Mouse (Mus musculus): Measurements from ENCODE around the gene Vps4a. TPM values are rescaled to one million over a fixed set of nuclear protein-coding genes. Genes with fewer than 3 reads are reported as not detected.
"Not testable (repeated sequence)": the region's sequence is repeated elsewhere in the genome, so short reads cannot be mapped to it uniquely, and the experiment has no call there.

Gene Vps4a
- polyA plus RNA-seq, 1 experiment from 2014 or later: 41.4 TPM

DNA sequence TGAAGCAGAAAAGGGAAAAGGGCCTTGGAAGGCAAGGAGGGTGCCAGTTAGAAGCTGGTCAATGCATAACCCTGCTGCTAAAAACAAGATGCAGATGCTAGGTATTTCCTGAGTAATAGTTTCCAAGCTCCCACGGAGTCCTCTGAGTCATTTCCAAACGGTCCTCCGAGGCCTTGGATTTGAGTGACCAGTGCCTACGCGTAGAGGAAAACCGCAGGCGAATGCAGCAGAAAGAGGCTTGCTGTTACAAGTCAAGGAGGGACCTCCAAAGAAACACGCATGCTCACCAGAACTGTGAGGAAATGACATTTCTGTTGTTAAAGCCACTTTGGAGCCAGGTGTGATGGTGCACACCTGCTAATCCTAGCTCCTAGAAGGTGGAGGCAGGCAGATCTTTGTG is 7.5 kb upstream of the Vps4a start:
- Histone ChIP-seq H3K36me3 (ENCODE audit: control insufficient read depth, insufficient read depth, low read length) (no peaks in the 10 kb centered on the region), H3K9ac (ENCODE audit: low read length) (no peak overlapping the region), H3K4me1 (replicated peaks; ENCODE audit: control insufficient read depth, insufficient read depth) (no peaks in the 10 kb centered on the region), H3K4me3 (ENCODE audit: low read depth, low read length) (no peak overlapping the region), H3K27ac (replicated peaks) (0 out of 2 replicates have a peak overlapping the region, but pooled peaks have one; percentile 6), H3K9me3 (ENCODE audit: control insufficient read depth, low read length) (no peaks in the 10 kb centered on the region), H3K27me3 (ENCODE audit: control insufficient read depth, insufficient read depth, low read length) (no peaks in the 10 kb centered on the region), H3K4me2 (replicated peaks; ENCODE audit: low read depth) (no peak overlapping the region)
- ATAC-seq (ENCODE audit: low FRiP score, low TSS enrichment) (no peak), DNase-seq (ENCODE audit: low spot score) (no peak)
- no peak for TF ChIP-seq CTCF (IDR thresholded peaks at IDR 0.05; ENCODE audit: low read depth)
- TF ChIP-seq EP300 (optimal IDR thresholded peaks at IDR 0.05): no peak
- 93% methylated on average over 8 of the region's 8 CpGs for WGBS

DNA sequence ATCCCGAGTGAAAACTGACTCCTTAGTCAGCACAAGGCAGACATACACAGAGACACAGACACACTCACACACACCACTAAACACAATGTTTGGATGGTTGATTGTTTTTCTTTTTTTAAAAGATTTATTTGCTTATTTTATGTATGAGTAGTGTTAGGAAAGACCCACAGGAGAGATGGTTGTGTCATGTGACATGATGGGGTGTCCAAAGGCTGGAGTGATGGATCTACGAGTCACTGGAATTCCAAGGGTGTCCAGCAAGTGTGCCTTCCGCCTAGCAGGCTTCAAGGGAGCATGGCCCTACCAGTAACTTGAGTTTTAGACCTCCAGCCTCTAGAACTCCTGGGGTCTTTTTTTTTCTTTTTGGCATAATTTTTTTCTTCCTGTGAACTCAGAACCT is 1.7 kb upstream of the Vps4a start:
- WGBS: 68% methylated on average over 3 of the region's 3 CpGs
- DNase-seq (ENCODE audit: low spot score): no peak

DNA sequence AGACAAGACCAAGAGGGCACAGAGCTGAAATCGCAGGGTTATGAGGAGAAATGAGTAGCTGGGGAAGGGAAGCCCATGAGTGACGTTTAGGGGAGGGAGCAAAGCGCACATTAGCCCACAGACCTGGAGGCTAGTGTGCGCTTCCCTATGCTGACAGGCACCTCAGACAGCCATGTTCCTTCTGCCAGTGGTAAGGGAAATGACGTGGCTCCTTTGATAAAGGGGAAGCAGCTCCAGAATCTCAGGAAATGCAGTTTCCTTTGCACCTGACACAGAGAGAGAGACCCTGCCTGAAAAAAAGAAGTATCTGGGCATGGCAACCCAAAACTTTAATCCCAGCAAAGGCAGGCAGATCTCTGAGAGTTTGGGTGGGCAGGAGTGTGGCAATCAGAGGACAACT is 964 bp upstream of the Vps4a start:
- WGBS: 64% methylated on average over 5 of the region's 5 CpGs
- H3K9me3 ChIP-seq (ENCODE audit: control insufficient read depth, low read length): no peaks in the 10 kb centered on the region

More for the DNA sequence above, 1.7 kb upstream of the Vps4a start:
- no peak overlapping the region for H3K4me3 ChIP-seq (ENCODE audit: low read depth, low read length)
- no peak overlapping the region for H3K9ac ChIP-seq (ENCODE audit: low read length)
- 0 out of 2 replicates have a peak, but pooled peaks cover 2% of the 10 kb centered on the region for H3K4me1 ChIP-seq (replicated peaks; ENCODE audit: control insufficient read depth, insufficient read depth)
- ATAC-seq (ENCODE audit: low FRiP score, low TSS enrichment): no peak
- no peaks in the 10 kb centered on the region for H3K36me3 ChIP-seq (ENCODE audit: control insufficient read depth, insufficient read depth, low read length)
- no peak for TF ChIP-seq EP300 (optimal IDR thresholded peaks at IDR 0.05)
- TF ChIP-seq CTCF (IDR thresholded peaks at IDR 0.05; ENCODE audit: low read depth): no peak
- H3K9me3 ChIP-seq (ENCODE audit: control insufficient read depth, low read length): no peaks in the 10 kb centered on the region
- H3K27ac ChIP-seq (replicated peaks): no peak overlapping the region
- H3K27me3 ChIP-seq (ENCODE audit: control insufficient read depth, insufficient read depth, low read length): no peaks in the 10 kb centered on the region
- H3K4me2 ChIP-seq (replicated peaks; ENCODE audit: low read depth): no peak overlapping the region

DNA sequence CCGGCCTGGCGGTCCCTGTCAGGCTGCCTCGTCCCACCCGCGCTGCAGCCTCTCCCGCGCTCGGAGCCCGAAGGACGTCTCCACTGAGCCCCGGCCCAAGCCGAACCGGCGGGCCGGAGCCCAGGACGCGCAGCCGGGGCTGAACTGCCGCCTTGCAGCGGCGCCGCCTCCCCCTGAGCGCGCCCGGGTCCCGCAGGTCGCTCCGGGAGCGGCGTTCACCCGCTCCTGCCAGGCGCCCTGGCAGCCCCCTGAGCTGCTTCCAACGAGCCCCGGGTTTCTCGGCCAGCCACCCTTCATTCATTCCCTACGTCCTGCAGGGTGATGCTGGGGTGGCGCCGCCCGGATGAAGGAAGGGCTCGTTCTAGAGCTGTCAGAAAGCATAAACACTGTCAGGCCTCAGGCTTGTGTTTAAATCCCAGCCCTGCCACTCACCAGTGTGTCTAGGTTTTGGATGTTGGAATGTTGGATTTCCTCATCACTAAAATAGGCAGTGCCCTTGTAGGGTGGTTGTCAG is 612 bp downstream of the Vps4a start:
- peak overlapping the region; percentile 95 for H3K9ac ChIP-seq (ENCODE audit: low read length)
- no peaks in the 10 kb centered on the region for H3K27me3 ChIP-seq (ENCODE audit: control insufficient read depth, insufficient read depth, low read length)
- H3K9me3 ChIP-seq (ENCODE audit: control insufficient read depth, low read length): no peaks in the 10 kb centered on the region
- H3K27ac ChIP-seq (replicated peaks): peak overlapping the region; percentile 86
- ATAC-seq (ENCODE audit: low FRiP score, low TSS enrichment) (no peak), DNase-seq (ENCODE audit: low spot score) (no peak)
- peak overlapping the region; percentile 90 for H3K4me2 ChIP-seq (replicated peaks; ENCODE audit: low read depth)
- H3K4me3 ChIP-seq (ENCODE audit: low read depth, low read length): peak overlapping the region; percentile 94
- under 1% methylated on average over 39 of the region's 40 CpGs for WGBS
- TF ChIP-seq EP300 (optimal IDR thresholded peaks at IDR 0.05) (no peak), CTCF (IDR thresholded peaks at IDR 0.05; ENCODE audit: low read depth) (no peak)
- H3K4me1 ChIP-seq (replicated peaks; ENCODE audit: control insufficient read depth, insufficient read depth): 0 out of 2 replicates have a peak, but pooled peaks cover 2% of the 10 kb centered on the region
- 0 out of 2 replicates have a peak, but pooled peaks cover 2% of the 10 kb centered on the region for H3K36me3 ChIP-seq (ENCODE audit: control insufficient read depth, insufficient read depth, low read length)

More for the DNA sequence above, 964 bp upstream of the Vps4a start:
- Histone ChIP-seq H3K27ac (replicated peaks) (0 out of 2 replicates have a peak overlapping the region, but pooled peaks have one; percentile 20), H3K4me2 (replicated peaks; ENCODE audit: low read depth) (no peak overlapping the region), H3K36me3 (ENCODE audit: control insufficient read depth, insufficient read depth, low read length) (no peaks in the 10 kb centered on the region), H3K27me3 (ENCODE audit: control insufficient read depth, insufficient read depth, low read length) (no peaks in the 10 kb centered on the region), H3K4me3 (ENCODE audit: low read depth, low read length) (no peak overlapping the region), H3K4me1 (replicated peaks; ENCODE audit: control insufficient read depth, insufficient read depth) (0 out of 2 replicates have a peak, but pooled peaks cover 2% of the 10 kb centered on the region), H3K9ac (ENCODE audit: low read length) (no peak overlapping the region)
- DNase-seq (ENCODE audit: low spot score): no peak
- no peak for ATAC-seq (ENCODE audit: low FRiP score, low TSS enrichment)
- TF ChIP-seq EP300 (optimal IDR thresholded peaks at IDR 0.05): no peak

DNA sequence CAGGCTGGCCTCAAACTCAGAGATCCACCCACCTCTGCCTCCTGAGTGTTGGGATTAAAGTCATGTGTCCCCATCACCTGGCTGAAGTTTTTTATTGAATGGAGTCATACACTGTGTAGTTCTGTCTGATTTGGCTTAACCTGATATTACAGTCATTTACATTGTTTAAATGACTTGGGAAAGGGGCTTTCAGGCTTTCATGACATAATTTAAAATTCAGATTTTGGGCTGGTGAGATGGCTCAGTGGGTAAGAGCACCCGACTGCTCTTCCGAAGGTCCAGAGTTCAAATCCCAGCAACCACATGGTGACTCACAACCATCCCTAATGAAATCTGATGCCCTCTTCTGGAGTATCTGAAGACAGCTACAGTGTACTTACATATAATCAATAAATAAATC is 2.6 kb downstream of the Vps4a start:
- 90% methylated on average over 2 of the region's 2 CpGs for WGBS
- not testable (repeated sequence) for H3K27me3 ChIP-seq (ENCODE audit: control insufficient read depth, insufficient read depth, low read length); DNase-seq (ENCODE audit: low spot score); ATAC-seq (ENCODE audit: low FRiP score, low TSS enrichment); H3K4me2 ChIP-seq (replicated peaks; ENCODE audit: low read depth); H3K4me3 ChIP-seq (ENCODE audit: low read depth, low read length); H3K36me3 ChIP-seq (ENCODE audit: control insufficient read depth, insufficient read depth, low read length); H3K4me1 ChIP-seq (replicated peaks; ENCODE audit: control insufficient read depth, insufficient read depth); H3K9me3 ChIP-seq (ENCODE audit: control insufficient read depth, low read length); H3K27ac ChIP-seq (replicated peaks); H3K9ac ChIP-seq (ENCODE audit: low read length)

DNA sequence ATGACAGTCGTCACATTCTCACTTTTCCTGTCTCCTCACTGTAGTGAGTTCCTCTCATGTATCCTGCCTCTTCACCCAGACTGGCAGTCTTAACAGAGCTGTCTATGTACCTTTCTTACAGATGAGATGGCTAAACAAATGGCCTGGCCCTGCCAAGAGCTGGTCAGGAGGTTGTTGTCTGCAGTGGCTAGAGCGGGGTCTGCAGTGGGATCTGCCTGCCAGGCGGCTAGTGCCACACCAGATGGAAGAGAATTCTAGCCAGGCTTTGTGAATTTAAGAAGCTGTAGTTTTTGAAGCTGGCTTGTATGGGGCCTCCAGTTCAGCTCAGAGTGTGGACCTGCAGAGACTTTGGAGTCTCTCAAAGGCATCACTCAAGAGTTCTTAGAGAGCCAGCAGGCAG is 4.6 kb downstream of the Vps4a start:
- 95% methylated on average over 3 of the region's 3 CpGs for WGBS
- no peaks in the 10 kb centered on the region for H3K9me3 ChIP-seq (ENCODE audit: control insufficient read depth, low read length)
- H3K27ac ChIP-seq (replicated peaks): no peak overlapping the region
- ATAC-seq (ENCODE audit: low FRiP score, low TSS enrichment) (no peak), DNase-seq (ENCODE audit: low spot score) (no peak)
- H3K4me2 ChIP-seq (replicated peaks; ENCODE audit: low read depth): no peak overlapping the region
- no peak overlapping the region for H3K4me3 ChIP-seq (ENCODE audit: low read depth, low read length)
- TF ChIP-seq EP300 (optimal IDR thresholded peaks at IDR 0.05): no peak
- no peak for TF ChIP-seq CTCF (IDR thresholded peaks at IDR 0.05; ENCODE audit: low read depth)
- no peaks in the 10 kb centered on the region for H3K27me3 ChIP-seq (ENCODE audit: control insufficient read depth, insufficient read depth, low read length)
- no peak overlapping the region for H3K9ac ChIP-seq (ENCODE audit: low read length)
- peaks cover 7% of the 10 kb centered on the region; the same call in 1 of the 2 replicates for H3K36me3 ChIP-seq (ENCODE audit: control insufficient read depth, insufficient read depth, low read length)
- 0 out of 2 replicates have a peak, but pooled peaks cover 2% of the 10 kb centered on the region for H3K4me1 ChIP-seq (replicated peaks; ENCODE audit: control insufficient read depth, insufficient read depth)
